Mouse (Mus musculus): ENCODE data around the gene Fiz1. TPM values are rescaled to one million over a fixed set of nuclear protein-coding genes. Genes with fewer than 3 reads are reported as not detected.

Gene Fiz1
- polyA plus RNA-seq, 1 experiment, result 10.5 TPM

DNA sequence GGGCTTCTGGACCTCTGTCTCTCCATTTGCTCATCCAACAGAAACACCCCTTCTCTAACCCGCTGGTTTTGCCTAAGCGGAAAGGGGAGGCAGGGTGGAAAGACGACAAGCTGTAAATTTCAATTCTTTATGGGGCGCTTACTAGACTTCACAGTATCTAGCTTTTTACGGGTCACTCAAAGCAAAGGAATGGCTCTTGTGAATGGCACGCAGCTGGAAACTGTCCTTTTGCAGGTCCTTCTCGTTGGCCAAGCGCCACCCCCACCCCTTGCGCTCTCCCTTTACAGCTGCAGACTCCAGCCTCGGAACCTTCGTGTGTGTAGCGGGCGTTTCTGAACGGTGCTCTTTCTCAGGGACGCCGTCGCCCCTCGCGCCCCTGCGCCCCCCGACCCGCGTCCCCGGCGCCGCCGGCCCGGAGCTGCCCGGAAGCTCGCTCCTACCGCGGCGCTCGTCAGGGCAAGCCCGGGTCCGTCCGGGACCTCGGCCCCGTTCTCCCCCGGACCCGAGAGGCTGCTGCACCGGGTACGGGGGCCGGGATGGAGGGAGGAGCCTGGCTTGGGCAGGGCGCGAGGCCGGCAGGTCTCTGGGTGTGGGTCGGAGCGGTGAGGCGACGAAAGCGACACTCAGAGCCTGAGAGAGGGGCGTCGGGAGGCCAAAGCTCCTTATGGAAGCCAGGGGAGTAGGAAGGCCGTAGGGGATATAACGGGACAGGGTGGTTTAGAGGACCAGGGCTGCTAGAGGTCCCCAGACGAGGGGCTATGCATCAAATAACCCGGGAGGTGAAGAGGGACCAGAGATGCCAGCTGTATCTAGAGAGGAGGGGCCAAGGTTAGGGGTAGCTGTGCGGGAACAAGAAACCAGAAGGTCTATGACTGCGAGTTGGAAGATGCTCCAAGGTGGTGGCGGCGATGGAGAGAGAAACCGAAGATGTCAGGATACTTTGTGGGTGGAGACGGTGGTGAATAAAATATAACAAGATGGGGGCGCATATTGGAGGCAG, 37.0 kb upstream of the Fiz1 start, which contains the start of gene Zfp580:
Zfp580 (plus strand) TSS at position 346 of the 1,000 bp plus-strand sequence.
- Histone ChIP-seq H3K27ac (replicated peaks; ENCODE audit: low read depth, low read length) (peak within 1 kb of the TSS; percentile 26; the same call in 1 of the 2 replicates), H3K4me1 (ENCODE audit: control insufficient read depth, insufficient read depth, insufficient read length, low read length) (no peaks in the 10 kb centered on the region; the same call in 1 of the 2 replicates), H3K4me3 (ENCODE audit: insufficient read depth, low read depth, low read length) (peak within 1 kb of the TSS; percentile 65)

DNA sequence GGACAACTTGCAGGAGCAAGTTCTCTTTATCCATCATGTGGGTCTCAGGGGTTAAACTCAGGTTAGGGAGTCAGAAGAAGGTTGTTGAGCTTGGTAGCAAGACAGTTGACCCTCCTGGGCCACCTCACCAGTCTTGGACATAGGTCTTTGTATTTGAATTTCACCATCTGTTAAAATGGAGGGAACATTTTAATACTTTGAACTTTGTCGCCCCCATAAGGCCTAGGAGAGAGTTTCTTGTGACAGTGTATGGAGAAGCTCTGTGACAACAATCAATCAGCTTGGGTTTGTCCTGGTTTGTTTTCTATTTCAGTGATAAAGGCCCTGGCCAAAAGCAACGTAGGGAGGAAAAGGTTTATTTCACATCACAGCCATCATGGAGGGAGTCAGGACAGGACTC, 32.8 kb upstream of the Fiz1 start:
- Histone ChIP-seq H3K4me3 (ENCODE audit: insufficient read depth, low read depth, low read length) (no peak overlapping the region), H3K27ac (replicated peaks; ENCODE audit: low read depth, low read length) (no peak overlapping the region), H3K4me1 (ENCODE audit: control insufficient read depth, insufficient read depth, insufficient read length, low read length) (no peaks in the 10 kb centered on the region; the same call in 1 of the 2 replicates)

DNA sequence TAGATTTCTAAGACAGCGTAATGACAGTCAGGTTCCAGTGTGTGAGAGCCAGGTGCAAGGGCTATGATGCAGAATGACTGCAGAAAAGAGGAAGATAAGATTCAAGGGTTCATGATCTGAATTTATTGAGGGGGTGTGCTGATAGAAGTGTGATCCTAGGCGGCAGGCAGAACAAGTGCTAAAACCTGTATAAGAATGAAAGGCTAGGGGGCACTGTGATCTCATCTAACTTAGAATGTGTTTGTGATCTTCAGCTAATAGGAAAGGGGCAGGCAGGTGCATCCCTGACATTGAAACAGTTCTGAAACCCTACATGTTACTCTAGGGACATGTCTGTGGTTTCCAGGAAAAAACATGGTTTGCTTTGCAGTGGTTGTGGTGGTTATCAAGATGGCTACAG, 31.6 kb upstream of the Fiz1 start:
- Histone ChIP-seq H3K27ac (replicated peaks; ENCODE audit: low read depth, low read length) (no peak overlapping the region), H3K4me1 (ENCODE audit: control insufficient read depth, insufficient read depth, insufficient read length, low read length) (no peaks in the 10 kb centered on the region), H3K4me3 (ENCODE audit: insufficient read depth, low read depth, low read length) (no peak overlapping the region)

DNA sequence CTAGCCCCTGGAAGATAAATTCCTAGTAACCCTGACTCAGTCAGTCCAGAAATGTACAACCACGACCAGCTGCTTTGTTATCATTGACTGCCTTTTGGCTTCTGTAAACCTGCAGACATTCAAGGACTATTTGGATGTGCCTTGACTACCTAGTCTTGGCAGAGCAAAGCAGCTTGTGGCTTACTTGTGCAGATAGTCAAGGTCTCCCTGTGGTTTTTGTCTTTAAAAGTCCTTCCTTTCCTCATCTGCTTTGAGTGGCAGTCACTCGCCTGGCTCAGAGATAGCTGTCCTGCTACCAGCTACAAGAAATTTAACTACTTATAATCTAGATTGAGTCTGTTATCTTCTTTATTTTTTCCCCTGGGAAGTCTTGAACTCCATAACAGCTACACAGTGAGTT, 30.5 kb upstream of the Fiz1 start:
- Histone ChIP-seq H3K4me1 (ENCODE audit: control insufficient read depth, insufficient read depth, insufficient read length, low read length) (no peaks in the 10 kb centered on the region), H3K4me3 (ENCODE audit: insufficient read depth, low read depth, low read length) (no peak overlapping the region), H3K27ac (replicated peaks; ENCODE audit: low read depth, low read length) (no peak overlapping the region)

DNA sequence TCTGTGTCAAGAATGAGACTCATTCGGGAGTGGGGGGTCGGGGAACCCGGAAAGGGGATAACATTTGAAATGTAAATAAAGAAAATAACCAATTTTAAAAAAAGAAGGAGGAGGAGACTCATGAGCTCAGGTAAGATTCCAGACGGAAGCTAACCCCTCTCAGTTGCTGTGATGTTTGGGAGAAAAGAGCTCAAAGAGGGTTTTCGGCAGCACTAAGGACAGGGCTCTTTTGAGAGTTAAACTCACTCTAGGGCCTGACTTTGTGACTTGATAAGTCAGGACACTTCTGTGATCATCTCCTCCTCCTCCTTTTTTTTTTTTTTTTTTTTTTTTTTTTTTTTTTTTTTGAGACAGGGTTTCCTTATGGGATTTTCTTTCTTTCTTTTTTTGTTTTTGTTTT, 24.4 kb upstream of the Fiz1 start:
- Histone ChIP-seq H3K27ac (replicated peaks; ENCODE audit: low read depth, low read length) (peak overlapping the region; percentile 95; the same call in 1 of the 2 replicates), H3K4me3 (ENCODE audit: insufficient read depth, low read depth, low read length) (peak overlapping the region; percentile 85), H3K4me1 (ENCODE audit: control insufficient read depth, insufficient read depth, insufficient read length, low read length) (peaks cover 3% of the 10 kb centered on the region; the same call in 1 of the 2 replicates)

DNA sequence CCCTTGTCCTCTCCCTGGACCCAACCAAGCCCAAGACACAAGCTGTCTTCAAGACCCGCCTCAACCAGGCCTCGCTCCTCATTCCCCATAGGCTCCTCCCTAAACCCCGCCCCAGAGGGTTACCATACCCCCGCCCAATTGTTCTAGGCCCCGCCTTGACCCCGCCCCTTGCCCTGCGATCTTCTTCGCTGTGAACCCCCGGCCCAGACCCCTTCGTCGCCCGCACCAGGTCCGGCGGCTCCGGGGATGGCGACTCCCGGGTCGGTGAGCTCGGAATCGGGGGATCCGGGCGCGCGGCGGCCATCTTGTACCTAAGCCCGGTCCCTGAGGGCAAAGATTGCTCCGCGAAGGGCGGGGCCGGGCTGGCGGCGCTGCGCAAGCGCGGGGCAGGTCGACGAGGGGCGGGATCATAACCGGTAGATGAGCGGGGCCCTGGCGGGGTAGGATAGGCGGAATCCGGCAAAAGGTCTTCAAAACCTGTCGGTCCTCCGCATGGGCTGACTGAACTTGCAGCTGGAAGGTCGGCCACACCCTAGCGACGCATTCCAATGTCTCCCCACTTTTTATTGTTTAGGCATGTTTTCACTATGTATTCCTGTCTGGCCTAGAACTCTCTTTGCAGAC, 23.7 kb upstream of the Fiz1 start, which contains the start of gene Zfp784:
Zfp784 (minus strand) TSS at position 338 of the 624 bp plus-strand sequence.
- peak within 1 kb of the TSS; percentile 85 for H3K4me3 ChIP-seq (ENCODE audit: insufficient read depth, low read depth, low read length)
- peak within 1 kb of the TSS; percentile 95 for H3K27ac ChIP-seq (replicated peaks; ENCODE audit: low read depth, low read length)
- H3K4me1 ChIP-seq (ENCODE audit: control insufficient read depth, insufficient read depth, insufficient read length, low read length), result peaks cover 3% of the 10 kb centered on the region; the same call in 1 of the 2 replicates

DNA sequence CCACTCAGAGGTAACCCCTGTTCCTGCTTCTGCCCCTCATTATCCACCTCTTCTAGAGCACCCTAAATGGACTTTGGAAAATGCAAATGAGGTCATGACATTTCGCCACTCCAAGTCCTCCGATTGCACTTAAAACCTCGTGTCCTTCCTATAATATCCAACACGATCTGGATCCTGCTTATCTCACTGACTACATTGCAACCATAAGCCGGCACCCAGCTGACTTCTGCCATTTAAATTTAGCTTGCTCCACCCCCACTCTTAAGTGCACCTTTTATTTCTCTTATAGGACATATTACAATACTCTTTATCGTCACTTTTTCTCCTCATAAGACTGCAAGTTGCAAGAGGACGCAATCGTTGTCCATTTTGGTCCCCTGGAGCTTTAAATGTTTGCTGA, 23.0 kb upstream of the Fiz1 start:
- Histone ChIP-seq H3K4me3 (ENCODE audit: insufficient read depth, low read depth, low read length) (peak overlapping the region; percentile 85), H3K27ac (replicated peaks; ENCODE audit: low read depth, low read length) (no peak overlapping the region), H3K4me1 (ENCODE audit: control insufficient read depth, insufficient read depth, insufficient read length, low read length) (peaks cover 3% of the 10 kb centered on the region; the same call in 1 of the 2 replicates)

DNA sequence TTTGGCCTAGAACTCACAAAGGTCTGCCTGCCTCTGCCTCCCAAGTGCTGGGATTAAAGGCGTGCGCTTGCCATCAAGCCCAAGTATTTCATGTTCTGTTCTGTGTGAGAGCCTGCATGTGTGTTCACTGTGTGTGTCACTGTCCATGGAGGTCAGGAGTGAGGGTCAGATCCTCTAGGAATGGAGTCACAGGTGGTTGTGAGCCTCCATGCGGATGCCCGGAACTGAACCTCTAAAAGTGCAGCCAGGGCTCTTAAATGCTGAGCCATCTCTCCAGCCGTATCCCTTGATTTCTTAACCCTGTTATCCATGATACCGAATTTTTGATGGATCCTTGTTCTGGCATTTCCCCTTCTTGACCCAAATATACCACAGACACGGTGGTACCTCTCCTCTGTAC, 22.5 kb upstream of the Fiz1 start:
- H3K27ac ChIP-seq (replicated peaks; ENCODE audit: low read depth, low read length), result no peak overlapping the region
- H3K4me1 ChIP-seq (ENCODE audit: control insufficient read depth, insufficient read depth, insufficient read length, low read length), result peaks cover 3% of the 10 kb centered on the region; the same call in 1 of the 2 replicates
- no peak overlapping the region for H3K4me3 ChIP-seq (ENCODE audit: insufficient read depth, low read depth, low read length)

DNA sequence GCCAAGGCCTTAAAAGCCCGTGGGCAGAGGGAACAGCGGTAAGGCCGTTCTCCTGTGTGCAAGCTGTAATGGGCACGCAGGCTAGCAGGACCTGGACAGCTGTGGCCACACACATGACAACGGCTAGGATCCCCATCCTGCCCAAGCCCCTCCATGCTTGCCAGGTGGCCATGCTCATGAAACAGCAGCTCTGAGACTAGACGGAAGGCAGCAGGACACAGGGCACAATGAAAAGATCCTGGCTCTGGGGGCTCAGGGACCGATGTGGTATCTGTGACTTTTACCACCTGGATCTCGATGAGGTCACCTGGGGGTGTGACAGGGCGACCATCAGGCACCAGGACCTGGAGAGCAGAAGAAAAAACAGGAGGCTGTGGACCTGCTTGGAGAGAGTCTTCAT, 21.6 kb upstream of the Fiz1 start:
- Histone ChIP-seq H3K4me1 (ENCODE audit: control insufficient read depth, insufficient read depth, insufficient read length, low read length) (peaks cover 3% of the 10 kb centered on the region; the same call in 1 of the 2 replicates), H3K4me3 (ENCODE audit: insufficient read depth, low read depth, low read length) (no peak overlapping the region), H3K27ac (replicated peaks; ENCODE audit: low read depth, low read length) (no peak overlapping the region)

DNA sequence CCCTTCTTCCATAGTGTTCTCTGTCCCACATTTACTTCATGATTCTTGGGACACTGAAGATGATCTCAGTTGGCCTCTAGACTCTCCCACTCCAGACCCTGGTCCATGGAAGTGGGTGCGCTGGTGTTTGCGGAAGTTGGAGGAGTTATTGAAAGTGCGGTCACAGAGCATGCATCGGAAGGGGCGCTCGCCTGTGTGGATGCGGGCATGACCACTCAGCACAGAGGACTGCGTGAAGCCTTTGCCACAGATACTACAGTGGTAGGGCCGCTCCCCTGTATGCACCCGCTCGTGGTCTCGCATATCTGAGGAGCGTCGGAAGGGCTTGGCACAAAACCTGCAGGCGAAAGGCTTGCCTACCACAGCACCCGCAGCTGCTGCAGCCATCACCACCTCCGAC, 21.1 kb upstream of the Fiz1 start:
- H3K4me1 ChIP-seq (ENCODE audit: control insufficient read depth, insufficient read depth, insufficient read length, low read length), result peaks cover 3% of the 10 kb centered on the region; the same call in 1 of the 2 replicates
- H3K4me3 ChIP-seq (ENCODE audit: insufficient read depth, low read depth, low read length), result no peak overlapping the region
- no peak overlapping the region for H3K27ac ChIP-seq (replicated peaks; ENCODE audit: low read depth, low read length)

DNA sequence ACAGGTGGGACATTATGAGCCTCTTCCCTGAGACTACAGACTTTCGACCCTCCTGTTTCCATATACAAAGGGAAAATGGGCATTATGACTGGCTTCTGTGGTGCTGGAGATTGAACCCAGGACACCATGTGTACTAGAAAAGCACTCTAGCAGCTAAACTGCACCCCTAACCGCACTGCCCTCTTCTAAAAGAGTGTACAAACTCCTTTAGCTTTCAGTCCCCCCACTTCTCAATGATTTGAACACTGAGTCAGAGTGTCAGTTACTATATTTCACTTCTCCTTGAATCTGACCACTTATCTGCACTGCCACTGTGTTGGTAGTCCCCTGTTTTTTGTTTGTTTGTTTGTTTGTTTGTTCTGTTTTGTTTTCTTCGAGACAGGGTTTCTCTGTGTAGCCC, 19.3 kb upstream of the Fiz1 start, which contains the start of gene 4632433K11Rik:
4632433K11Rik (plus strand) TSS at position 301 of the 400 bp plus-strand sequence.
- Histone ChIP-seq H3K4me1 (ENCODE audit: control insufficient read depth, insufficient read depth, insufficient read length, low read length) (peaks cover under 1% of the 10 kb centered on the region; the same call in 1 of the 2 replicates), H3K27ac (replicated peaks; ENCODE audit: low read depth, low read length) (no peak within 1 kb of the TSS), H3K4me3 (ENCODE audit: insufficient read depth, low read depth, low read length) (no peak within 1 kb of the TSS)

DNA sequence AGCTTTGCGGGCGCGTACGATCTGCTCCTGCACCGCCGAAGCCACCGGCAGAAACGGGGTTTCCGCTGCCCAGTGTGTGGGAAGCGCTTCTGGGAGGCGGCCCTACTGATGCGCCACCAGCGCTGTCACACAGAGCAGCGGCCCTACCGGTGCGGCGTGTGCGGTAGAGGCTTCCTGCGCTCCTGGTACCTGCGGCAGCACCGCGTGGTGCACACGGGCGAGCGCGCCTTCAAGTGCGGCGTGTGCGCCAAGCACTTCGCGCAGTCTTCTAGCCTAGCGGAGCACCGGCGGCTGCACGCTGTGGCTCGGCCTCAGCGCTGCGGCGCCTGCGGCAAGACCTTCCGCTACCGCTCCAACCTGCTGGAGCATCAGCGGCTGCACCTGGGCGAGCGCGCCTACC, 17.0 kb upstream of the Fiz1 start:
- Histone ChIP-seq H3K27ac (replicated peaks; ENCODE audit: low read depth, low read length) (no peak overlapping the region), H3K4me1 (ENCODE audit: control insufficient read depth, insufficient read depth, insufficient read length, low read length) (no peaks in the 10 kb centered on the region), H3K4me3 (ENCODE audit: insufficient read depth, low read depth, low read length) (no peak overlapping the region)

DNA sequence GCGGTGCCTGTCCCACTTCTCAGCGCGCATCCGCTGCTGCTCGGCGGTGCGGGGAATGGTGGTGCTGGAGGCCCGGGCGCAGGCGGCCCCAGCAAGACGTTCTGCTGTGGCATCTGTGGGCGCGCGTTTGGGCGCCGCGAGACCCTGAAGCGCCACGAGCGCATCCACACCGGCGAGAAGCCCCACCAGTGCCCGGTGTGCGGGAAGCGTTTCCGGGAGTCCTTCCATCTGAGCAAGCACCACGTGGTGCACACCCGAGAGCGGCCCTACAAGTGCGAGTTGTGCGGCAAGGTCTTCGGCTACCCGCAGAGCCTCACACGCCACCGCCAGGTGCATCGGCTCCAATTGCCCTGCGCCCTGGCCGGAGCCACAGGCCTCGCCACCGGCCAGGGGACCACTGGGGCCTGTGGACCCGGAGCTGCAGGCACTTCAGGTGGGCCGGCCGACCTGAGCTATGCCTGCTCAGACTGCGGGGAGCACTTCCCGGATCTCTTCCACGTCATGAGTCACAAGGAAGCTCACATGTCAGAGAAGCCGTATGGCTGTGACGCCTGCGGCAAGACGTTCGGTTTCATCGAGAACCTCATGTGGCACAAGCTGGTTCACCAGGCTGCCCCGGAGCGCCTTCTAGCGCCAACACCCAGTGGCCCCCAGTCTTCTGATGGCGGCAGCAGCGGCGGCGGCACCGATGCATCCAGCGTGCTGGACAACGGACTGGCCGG, 16.2 kb upstream of the Fiz1 start:
- Histone ChIP-seq H3K4me1 (ENCODE audit: control insufficient read depth, insufficient read depth, insufficient read length, low read length) (no peaks in the 10 kb centered on the region), H3K4me3 (ENCODE audit: insufficient read depth, low read depth, low read length) (no peak overlapping the region), H3K27ac (replicated peaks; ENCODE audit: low read depth, low read length) (no peak overlapping the region)

DNA sequence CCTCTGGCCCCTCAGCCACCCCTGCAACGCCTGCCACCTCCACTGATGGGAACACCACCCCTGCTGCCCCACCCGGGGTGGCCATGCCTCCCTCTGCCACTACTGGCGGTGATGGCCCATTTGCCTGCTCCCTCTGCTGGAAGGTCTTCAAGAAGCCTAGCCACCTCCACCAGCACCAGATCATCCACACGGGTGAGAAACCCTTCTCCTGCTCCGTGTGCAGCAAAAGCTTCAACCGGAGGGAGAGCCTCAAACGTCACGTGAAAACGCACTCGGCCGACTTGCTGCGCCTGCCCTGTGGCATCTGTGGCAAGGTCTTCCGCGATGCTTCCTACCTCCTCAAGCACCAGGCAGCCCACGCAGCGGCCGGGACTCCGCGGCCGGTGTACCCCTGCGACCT, 15.4 kb upstream of the Fiz1 start:
- Histone ChIP-seq H3K27ac (replicated peaks; ENCODE audit: low read depth, low read length) (no peak overlapping the region), H3K4me3 (ENCODE audit: insufficient read depth, low read depth, low read length) (no peak overlapping the region), H3K4me1 (ENCODE audit: control insufficient read depth, insufficient read depth, insufficient read length, low read length) (no peaks in the 10 kb centered on the region)

DNA sequence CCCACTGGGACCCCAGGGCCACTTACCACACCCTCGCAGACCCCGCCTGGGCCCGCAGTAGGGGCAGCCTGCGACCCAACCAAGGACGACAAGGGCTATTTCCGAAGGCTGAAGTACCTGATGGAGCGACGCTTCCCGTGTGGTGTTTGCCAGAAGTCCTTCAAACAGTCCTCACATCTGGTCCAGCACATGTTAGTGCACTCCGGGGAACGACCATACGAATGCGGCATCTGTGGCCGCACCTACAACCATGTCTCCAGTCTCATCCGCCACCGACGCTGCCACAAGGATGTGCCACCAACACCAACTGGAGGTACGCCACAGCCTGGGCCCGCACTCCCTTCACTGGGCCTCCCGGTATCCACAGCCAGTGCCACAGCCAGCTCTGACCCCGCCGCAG, 15.0 kb upstream of the Fiz1 start:
- Histone ChIP-seq H3K4me1 (ENCODE audit: control insufficient read depth, insufficient read depth, insufficient read length, low read length) (no peaks in the 10 kb centered on the region), H3K27ac (replicated peaks; ENCODE audit: low read depth, low read length) (no peak overlapping the region), H3K4me3 (ENCODE audit: insufficient read depth, low read depth, low read length) (no peak overlapping the region)

All from brown adipose tissue, adult 24 weeks (tissue).